Mouse (Mus musculus) midbrain, embryonic 14.5 days (tissue): ENCODE measurements around the gene Extl1. TPM values are rescaled to one million over a fixed set of nuclear protein-coding genes. Genes with fewer than 3 reads are reported as not detected.
A peak's percentile ranks its signal among the peaks of the same experiment; 100 is the strongest.

Source experiments
- ATAC-seq: fragments of 200-750 bp; cut with Nextera tagmentation; 2 replicates; pipeline ENCODE4 v1.8.0; 2017; ENCODE audit warnings: moderate number of reproducible peaks, moderate library complexity; ENCODE audit not compliant: low FRiP score, low TSS enrichment
- DNase-seq: peaks from one replicate; pipeline ENCODE4 v3.0.0-alpha.2; 2015
- H3K27ac ChIP-seq: fragments of 300-500 bp; sonication (generic); replicated peaks from 2 replicates; pipeline ENCODE4 v1.5.1; 2014; ENCODE audit warnings: mild to moderate bottlenecking, low read depth, low read length, moderate library complexity
- H3K27me3 ChIP-seq: fragments of 300-500 bp; sonication (generic); 2 replicates; pipeline ENCODE4 v1.6.1; 2014; ENCODE audit warnings: low read length, control low read depth, mixed read lengths; ENCODE audit not compliant: control insufficient read depth, insufficient read depth
- H3K36me3 ChIP-seq: fragments of 300-500 bp; sonication (generic); 2 replicates; pipeline ENCODE4 v1.6.1; 2014; ENCODE audit warnings: low read length, control low read depth; ENCODE audit not compliant: control insufficient read depth, insufficient read depth
- H3K4me1 ChIP-seq: fragments of 300-500 bp; sonication (generic); 2 replicates; pipeline ENCODE4 v1.6.1; 2014; ENCODE audit warnings: mild to moderate bottlenecking, antibody characterized with exemption, low read length, control low read depth; ENCODE audit not compliant: control insufficient read depth, insufficient read depth
- H3K4me2 ChIP-seq: fragments of 300-500 bp; sonication (generic); 2 replicates; pipeline ENCODE4 v1.6.1; 2014; ENCODE audit warnings: mild to moderate bottlenecking, low read length, moderate library complexity
- H3K4me3 ChIP-seq: fragments of 300-500 bp; sonication (generic); replicated peaks from 2 replicates; pipeline ENCODE4 v1.5.1; 2014; ENCODE audit warnings: low read depth, low read length
- H3K9ac ChIP-seq: fragments of 300-500 bp; sonication (generic); replicated peaks from 2 replicates; pipeline ENCODE4 v1.6.1; 2014; ENCODE audit warnings: mild to moderate bottlenecking, low read length, moderate library complexity
- H3K9me3 ChIP-seq: fragments of 300-500 bp; sonication (generic); 2 replicates; pipeline ENCODE4 v1.6.1; 2016; ENCODE audit warnings: low read length, control low read depth, mixed read lengths; ENCODE audit not compliant: control insufficient read depth
- WGBS: fragments of 180-500 bp; shearing (Covaris S2); extraction: QIAGEN DNeasy Blood & Tissue Kit; methylation state at CpG from one replicate; pipeline ENCODE4 v1.1.7; 2014; 5-methylcytosine and 5-hydroxymethylcytosine counted together
- polyA plus RNA-seq: library from polyadenylated mRNA; unstranded; fragments of >200 nt; fragmentation: Nextera tagmentation; extraction: Ambion mirVana; gene quantifications from 2 replicates; pipeline ENCODE4 v1.2.1, GENCODE M21; 2014

Extl1 gene
- polyA plus RNA-seq, 1 experiment from 2014 or later, result 0.28 TPM

DNA sequence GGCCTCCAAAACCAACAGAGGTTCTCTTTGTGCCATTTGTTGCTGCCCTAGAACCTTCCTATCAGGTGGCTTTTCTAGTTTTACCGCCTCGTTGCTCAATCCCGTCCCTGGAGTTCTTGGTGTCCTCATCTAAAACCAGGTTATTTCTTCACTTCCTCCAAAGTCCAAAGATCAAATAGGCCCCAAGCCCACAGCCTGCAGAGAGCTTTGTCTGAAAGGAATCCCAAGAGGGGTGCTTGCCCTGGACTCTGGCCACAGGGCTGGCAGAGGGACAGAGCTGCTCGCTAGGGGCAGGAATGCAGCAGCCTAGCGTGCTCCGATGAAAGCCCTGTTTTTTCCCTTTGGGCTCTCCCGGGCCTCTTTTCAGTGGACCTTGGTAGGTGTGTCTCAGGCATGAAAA, 13.5 kb upstream of the Extl1 start:
- Histone ChIP-seq H3K4me3 (0 out of 2 replicates have a peak overlapping the region, but pooled peaks have one; percentile 7), H3K27me3 (no peaks in the 10 kb centered on the region), H3K9ac (no peak overlapping the region; the same call in 1 of the 2 replicates), H3K4me1 (peaks cover 31% of the 10 kb centered on the region), H3K27ac (no peak overlapping the region), H3K36me3 (no peaks in the 10 kb centered on the region), H3K4me2 (peak overlapping the region; percentile 75), H3K9me3 (no peaks in the 10 kb centered on the region)
- ATAC-seq (no peak), DNase-seq (no peak)
- WGBS, result 31% methylated on average over 7 of the region's 7 CpGs

DNA sequence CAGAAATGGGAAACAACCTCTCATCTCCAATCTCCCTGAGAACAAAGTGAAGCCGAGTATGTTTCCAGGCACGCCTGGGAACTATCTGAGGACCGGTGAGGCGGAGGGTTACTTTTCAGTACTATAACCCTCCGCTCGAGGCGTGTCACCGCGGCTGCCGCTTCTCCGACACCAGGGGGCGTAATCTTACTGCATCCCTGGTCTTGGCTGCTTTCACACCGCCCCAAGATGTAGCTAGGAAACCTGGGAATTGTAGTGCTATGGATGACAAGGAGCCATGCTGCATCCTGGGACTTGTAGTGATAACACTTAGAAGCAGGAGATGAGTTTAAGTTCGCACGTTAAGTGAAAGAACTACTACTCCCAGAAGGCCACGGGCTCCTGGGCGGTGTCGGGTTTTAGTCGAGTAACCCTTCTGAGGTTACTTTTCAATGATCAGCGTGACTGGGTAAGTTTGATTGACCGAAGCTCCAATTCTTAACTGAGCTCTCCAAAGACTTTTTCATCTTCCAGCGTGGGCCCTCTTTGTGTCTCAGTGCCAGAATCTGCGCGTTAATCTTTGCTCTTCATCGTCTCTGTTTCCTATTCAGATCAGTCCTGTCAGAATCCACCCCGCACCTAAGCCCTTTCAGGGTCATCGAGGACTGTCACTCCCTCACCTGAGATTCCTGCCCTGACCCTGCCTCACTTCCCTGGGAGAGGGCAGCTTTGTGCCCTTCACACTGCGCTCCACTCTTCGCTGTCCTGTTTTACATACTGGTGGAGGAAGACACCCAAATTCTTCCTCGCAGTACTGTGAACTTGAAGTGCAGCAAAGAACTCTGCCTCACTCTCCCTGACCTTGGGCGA, 12.6 kb upstream of the Extl1 start, which contains the start of gene Pafah2:
Pafah2 (plus strand) TSS at position 344 of the 849 bp plus-strand sequence.
- peak; percentile 96 for ATAC-seq
- peak within 1 kb of the TSS; percentile 75 for H3K4me2 ChIP-seq
- peak within 1 kb of the TSS; percentile 38 for H3K4me3 ChIP-seq
- no peaks in the 10 kb centered on the region for H3K27me3 ChIP-seq
- H3K9ac ChIP-seq, result peak within 1 kb of the TSS; percentile 42
- H3K36me3 ChIP-seq, result no peaks in the 10 kb centered on the region
- DNase-seq, result peak; percentile 99
- peaks cover 22% of the 10 kb centered on the region for H3K4me1 ChIP-seq
- 1% methylated on average over 31 of the region's 31 CpGs for WGBS
- peak within 1 kb of the TSS; percentile 81 for H3K27ac ChIP-seq
- no peaks in the 10 kb centered on the region for H3K9me3 ChIP-seq

DNA sequence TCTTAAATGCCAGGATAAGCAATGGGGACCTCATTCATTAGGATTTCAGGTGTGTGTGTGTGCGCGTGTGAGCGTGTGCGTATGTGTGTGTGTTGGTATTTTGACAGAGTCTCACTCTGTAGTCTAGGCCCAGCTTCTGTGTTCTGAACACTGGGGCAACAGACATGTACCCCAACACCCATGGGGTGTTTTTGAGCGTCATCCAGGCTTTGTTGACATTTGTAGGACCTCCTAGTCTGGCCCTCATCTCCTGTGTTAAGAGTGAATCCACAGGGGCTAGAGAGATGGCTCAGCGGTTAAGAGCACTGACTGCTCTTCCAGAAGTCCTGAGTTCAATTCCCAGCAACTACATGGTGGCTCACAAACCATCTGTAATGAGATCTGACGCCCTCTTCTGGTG, 11.5 kb upstream of the Extl1 start:
- Histone ChIP-seq H3K27me3 (no peaks in the 10 kb centered on the region), H3K27ac (no peak overlapping the region), H3K36me3 (no peaks in the 10 kb centered on the region), H3K4me2 (peak overlapping the region; percentile 62), H3K4me3 (no peak overlapping the region), H3K9me3 (no peaks in the 10 kb centered on the region), H3K4me1 (peaks cover 12% of the 10 kb centered on the region), H3K9ac (no peak overlapping the region)
- DNase-seq, result no peak
- 94% methylated on average over 7 of the region's 7 CpGs for WGBS
- no peak for ATAC-seq

DNA sequence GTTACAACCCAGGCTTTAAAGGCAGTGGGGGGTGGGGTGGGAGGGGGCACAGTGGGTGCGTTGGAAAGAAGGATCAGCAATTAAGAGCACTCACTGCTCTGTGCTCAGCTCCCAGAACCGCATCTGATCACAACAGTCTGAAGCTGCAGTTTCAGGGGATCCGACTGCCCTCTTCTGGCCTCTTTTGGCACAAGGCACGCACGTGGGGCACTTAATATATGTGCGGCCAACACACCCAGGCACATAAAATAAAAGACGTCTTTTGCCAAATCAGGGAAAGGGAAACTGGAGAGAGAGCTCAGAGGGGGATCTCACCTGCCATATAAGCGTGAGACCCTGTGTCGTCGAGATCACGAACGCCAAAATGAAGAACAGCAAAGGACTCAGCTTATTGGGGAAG, 9.4 kb upstream of the Extl1 start:
- peak; percentile 69 for DNase-seq

DNA sequence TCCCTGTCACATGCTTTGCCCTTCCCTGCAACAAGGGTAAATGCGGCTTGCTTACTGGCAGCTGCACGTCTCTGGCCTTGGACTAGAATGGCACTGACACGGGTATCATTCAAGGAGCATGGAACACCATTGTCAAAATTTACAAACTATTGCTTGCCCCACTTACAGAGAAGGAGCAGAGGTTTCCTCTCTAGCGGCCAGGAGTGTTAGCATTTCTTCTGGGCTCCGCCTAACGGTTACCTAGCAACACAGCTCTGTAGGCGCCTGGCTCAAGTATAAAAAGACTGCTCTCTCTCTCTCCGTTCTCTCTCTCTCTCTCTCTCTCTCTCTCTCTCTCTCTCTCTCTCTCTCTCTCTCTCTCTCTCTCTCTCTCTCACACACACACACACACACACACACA, 8.9 kb upstream of the Extl1 start:
- Histone ChIP-seq H3K27ac (no peak overlapping the region), H3K27me3 (no peaks in the 10 kb centered on the region), H3K36me3 (no peaks in the 10 kb centered on the region), H3K9me3 (no peaks in the 10 kb centered on the region), H3K4me2 (no peak overlapping the region), H3K4me3 (no peak overlapping the region), H3K9ac (no peak overlapping the region), H3K4me1 (peaks cover 11% of the 10 kb centered on the region)
- ATAC-seq (no peak), DNase-seq (peak; percentile 76)
- 13% methylated on average over 8 of the region's 8 CpGs for WGBS

More for the DNA sequence above, 9.4 kb upstream of the Extl1 start:
- Histone ChIP-seq H3K9me3 (no peaks in the 10 kb centered on the region), H3K4me3 (no peak overlapping the region), H3K27me3 (no peaks in the 10 kb centered on the region), H3K4me1 (peaks cover 11% of the 10 kb centered on the region), H3K4me2 (no peak overlapping the region), H3K27ac (no peak overlapping the region), H3K9ac (no peak overlapping the region), H3K36me3 (no peaks in the 10 kb centered on the region)
- 0 out of 2 replicates have a peak, but pooled peaks have one; percentile 41 for ATAC-seq
- WGBS, result 21% methylated on average over 12 of the region's 12 CpGs

DNA sequence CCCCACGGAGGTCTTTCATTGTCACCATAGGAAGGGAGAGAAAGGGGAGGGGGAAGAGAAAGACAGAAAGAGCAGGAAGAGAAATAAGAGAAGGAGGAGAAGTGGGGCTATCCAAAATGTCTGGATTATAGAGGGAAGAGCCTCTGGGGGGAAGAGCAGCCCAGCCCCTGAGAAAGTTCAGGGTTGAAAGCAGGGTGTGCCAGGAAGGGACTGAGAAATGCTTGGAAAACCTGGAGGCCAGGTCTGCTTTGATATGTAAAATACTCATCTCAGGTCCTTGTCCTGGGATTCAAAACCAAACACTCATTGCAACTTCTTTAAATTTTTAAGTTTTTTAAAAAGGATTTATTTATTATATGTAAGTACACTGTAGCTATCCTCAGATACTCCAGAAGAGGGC, 8.0 kb upstream of the Extl1 start:
- Histone ChIP-seq H3K36me3 (no peaks in the 10 kb centered on the region), H3K9me3 (no peaks in the 10 kb centered on the region), H3K4me2 (no peak overlapping the region), H3K9ac (no peak overlapping the region), H3K4me3 (no peak overlapping the region), H3K27me3 (no peaks in the 10 kb centered on the region), H3K4me1 (peaks cover 6% of the 10 kb centered on the region; the same call in 1 of the 2 replicates), H3K27ac (no peak overlapping the region)
- WGBS, result 85% methylated on average over 1 of the region's 1 CpGs
- no peak for DNase-seq
- ATAC-seq, result no peak

DNA sequence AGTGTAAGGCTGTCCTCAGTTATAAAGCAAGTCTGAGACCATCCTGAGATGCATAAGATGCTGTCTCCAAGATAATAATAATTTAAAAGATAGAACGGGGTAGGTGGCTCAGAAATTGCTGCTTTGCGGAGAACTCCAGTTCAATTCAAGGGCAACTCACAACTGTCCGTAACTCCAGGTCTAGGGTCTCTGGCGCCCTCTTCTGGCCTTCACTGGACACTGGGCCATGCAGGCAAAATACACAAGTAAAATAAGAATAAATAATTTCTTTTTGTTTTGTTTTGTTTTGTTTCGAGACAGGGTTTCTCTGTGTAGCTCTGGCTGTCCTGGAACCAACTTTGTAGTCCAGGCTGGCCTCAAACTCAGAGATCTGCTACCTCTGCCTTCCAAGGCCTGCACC, 4.7 kb upstream of the Extl1 start:
- no peak overlapping the region for H3K4me3 ChIP-seq
- no peak overlapping the region for H3K9ac ChIP-seq
- H3K36me3 ChIP-seq, result no peaks in the 10 kb centered on the region
- ATAC-seq (no peak), DNase-seq (peak; percentile 81)
- H3K4me1 ChIP-seq, result 0 out of 2 replicates have a peak, but pooled peaks cover 3% of the 10 kb centered on the region
- H3K9me3 ChIP-seq, result no peaks in the 10 kb centered on the region
- H3K4me2 ChIP-seq, result no peak overlapping the region
- no peak overlapping the region for H3K27ac ChIP-seq
- H3K27me3 ChIP-seq, result no peaks in the 10 kb centered on the region
- 20% methylated on average over 5 of the region's 5 CpGs for WGBS

DNA sequence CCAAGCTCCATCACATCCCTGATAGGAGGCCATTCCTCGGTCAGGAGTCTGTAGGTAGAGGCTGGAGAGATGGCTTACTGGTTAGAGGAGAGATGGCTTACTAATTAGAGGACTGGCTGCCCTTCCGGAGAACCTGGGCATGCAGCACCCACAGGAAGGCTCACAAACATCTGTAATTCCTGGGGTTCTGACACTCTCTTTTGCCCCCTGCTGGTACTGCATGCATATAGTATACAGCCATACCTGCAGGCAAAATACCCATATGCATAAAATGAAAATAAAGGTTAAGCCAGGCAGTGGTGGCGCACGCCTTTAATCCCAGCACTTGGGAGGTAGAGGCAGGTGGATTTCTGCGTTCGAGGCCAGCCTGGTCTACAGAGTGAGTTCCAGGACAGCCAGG, 3.6 kb upstream of the Extl1 start:
- no peak overlapping the region for H3K4me3 ChIP-seq
- no peak overlapping the region for H3K9ac ChIP-seq
- H3K27ac ChIP-seq, result no peak overlapping the region
- H3K27me3 ChIP-seq, result no peaks in the 10 kb centered on the region
- H3K36me3 ChIP-seq, result no peaks in the 10 kb centered on the region
- no peak overlapping the region for H3K4me2 ChIP-seq
- ATAC-seq, result no peak
- H3K4me1 ChIP-seq, result no peaks in the 10 kb centered on the region
- WGBS, result 76% methylated on average over 6 of the region's 6 CpGs
- peak; percentile 36 for DNase-seq
- no peaks in the 10 kb centered on the region for H3K9me3 ChIP-seq

DNA sequence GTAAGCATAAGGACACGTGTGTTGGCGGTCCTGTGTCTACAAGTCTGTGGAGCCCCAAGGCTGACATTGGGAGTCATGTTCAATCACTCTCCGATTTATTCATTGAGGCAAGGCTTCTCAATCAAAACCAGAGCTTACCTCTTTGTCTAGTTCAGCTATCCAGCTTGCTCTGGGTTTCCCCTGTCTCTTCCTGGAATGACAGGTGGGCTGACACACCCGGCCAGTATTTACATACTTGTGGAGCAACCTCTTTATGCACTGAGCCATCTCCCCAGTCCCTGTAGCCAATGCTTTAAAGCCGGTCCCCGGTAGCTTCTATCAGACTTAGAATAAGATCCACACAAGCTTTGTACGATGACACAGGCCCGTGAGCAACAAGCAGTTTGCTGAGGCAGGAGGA, 4.1 kb downstream of the Extl1 start:
- DNase-seq (no peak), ATAC-seq (no peak)
- WGBS, result 86% methylated on average over 8 of the region's 8 CpGs
- H3K4me3 ChIP-seq, result no peak overlapping the region
- no peaks in the 10 kb centered on the region for H3K27me3 ChIP-seq
- no peaks in the 10 kb centered on the region for H3K9me3 ChIP-seq
- H3K4me2 ChIP-seq, result no peak overlapping the region
- no peak overlapping the region for H3K27ac ChIP-seq
- H3K4me1 ChIP-seq, result no peaks in the 10 kb centered on the region
- H3K36me3 ChIP-seq, result no peaks in the 10 kb centered on the region
- H3K9ac ChIP-seq, result no peak overlapping the region
